Mouse (Mus musculus) midbrain, embryonic 11.5 days (tissue): ENCODE measurements around the gene Bbx. TPM values are rescaled to one million over a fixed set of nuclear protein-coding genes. Genes with fewer than 3 reads are reported as not detected.

Source experiments
- ATAC-seq: fragments of 200-750 bp; cut with Nextera tagmentation; 2 replicates; pipeline ENCODE4 v1.8.0; 2017; ENCODE audit warnings: moderate TSS enrichment, moderate library complexity; ENCODE audit not compliant: low FRiP score
- DNase-seq: peaks from one replicate; pipeline ENCODE4 v3.0.0; 2015; ENCODE audit warnings: low spot score; ENCODE audit errors: missing footprints
- H3K27ac ChIP-seq: fragments of 300-500 bp; sonication (generic); 2 replicates; pipeline ENCODE4 v1.5.1; 2014; ENCODE audit warnings: low read depth, low read length
- H3K27me3 ChIP-seq: fragments of 300-500 bp; sonication (generic); 2 replicates; pipeline ENCODE4 v1.6.1; 2014; ENCODE audit warnings: mild to moderate bottlenecking, low read length, moderate library complexity, mixed read lengths; ENCODE audit not compliant: control insufficient read depth, insufficient read depth
- H3K36me3 ChIP-seq: fragments of 300-500 bp; sonication (generic); 2 replicates; pipeline ENCODE4 v1.6.1; 2014; ENCODE audit warnings: mild to moderate bottlenecking, low read length, moderate library complexity, mixed read lengths; ENCODE audit not compliant: control insufficient read depth, insufficient read depth
- H3K4me1 ChIP-seq: fragments of 300-500 bp; sonication (generic); 2 replicates; pipeline ENCODE4 v1.6.1; 2014; ENCODE audit warnings: low read length; ENCODE audit not compliant: control insufficient read depth, insufficient read depth
- H3K4me2 ChIP-seq: fragments of 300-500 bp; sonication (generic); 2 replicates; pipeline ENCODE4 v1.6.1; 2014; ENCODE audit warnings: mild to moderate bottlenecking, moderate library complexity
- H3K4me3 ChIP-seq: fragments of 300-500 bp; sonication (generic); 2 replicates; pipeline ENCODE4 v1.5.1; 2014; ENCODE audit warnings: low read depth, low read length
- H3K9ac ChIP-seq: fragments of 300-500 bp; sonication (generic); 2 replicates; pipeline ENCODE4 v1.6.1; 2014; ENCODE audit warnings: low read length
- H3K9me3 ChIP-seq: fragments of 300-500 bp; sonication (generic); 2 replicates; pipeline ENCODE4 v1.6.1; 2016; ENCODE audit warnings: low read length; ENCODE audit not compliant: control insufficient read depth
- WGBS: fragments of 180-500 bp; shearing (Covaris S2); extraction: QIAGEN DNeasy Blood & Tissue Kit; methylation state at CpG from one replicate; pipeline ENCODE4 v1.1.7; 2014; 5-methylcytosine and 5-hydroxymethylcytosine counted together
- polyA plus RNA-seq: library from polyadenylated mRNA; unstranded; fragments of >200 nt; fragmentation: Nextera tagmentation; extraction: Ambion mirVana; gene quantifications from 2 replicates; pipeline ENCODE4 v1.2.1, GENCODE M21; 2014

The Bbx gene
- polyA plus RNA-seq, 1 experiment from 2014 or later: 23.8 TPM

DNA sequence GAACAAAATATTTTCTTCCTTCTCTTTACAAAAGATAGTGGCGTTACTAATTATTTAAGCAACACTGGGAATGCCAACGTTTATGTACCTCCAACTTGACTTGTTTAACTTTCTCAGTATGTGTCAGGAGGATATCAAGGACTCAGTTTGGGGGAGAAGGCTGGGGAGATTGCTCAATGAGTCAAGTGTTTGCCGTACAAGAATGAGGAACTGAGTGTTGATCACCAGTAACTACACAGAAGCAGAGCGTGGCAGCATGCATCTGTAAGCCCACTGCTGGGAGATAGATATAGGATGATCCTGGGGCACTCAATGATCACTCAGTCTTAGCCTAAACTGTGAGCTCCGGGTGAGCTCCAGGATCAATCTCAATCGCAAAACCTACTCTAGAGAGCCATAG is 12.8 kb upstream of the Bbx start:
- ATAC-seq: no peak
- no peak overlapping the region for H3K4me3 ChIP-seq
- no peaks in the 10 kb centered on the region for H3K27me3 ChIP-seq
- H3K36me3 ChIP-seq: no peaks in the 10 kb centered on the region
- WGBS: 86% methylated on average over 6 of the region's 6 CpGs
- no peaks in the 10 kb centered on the region for H3K9me3 ChIP-seq
- no peaks in the 10 kb centered on the region for H3K4me1 ChIP-seq
- DNase-seq: peak; percentile 21
- no peak overlapping the region for H3K9ac ChIP-seq
- H3K4me2 ChIP-seq: no peak overlapping the region
- H3K27ac ChIP-seq: no peak overlapping the region

DNA sequence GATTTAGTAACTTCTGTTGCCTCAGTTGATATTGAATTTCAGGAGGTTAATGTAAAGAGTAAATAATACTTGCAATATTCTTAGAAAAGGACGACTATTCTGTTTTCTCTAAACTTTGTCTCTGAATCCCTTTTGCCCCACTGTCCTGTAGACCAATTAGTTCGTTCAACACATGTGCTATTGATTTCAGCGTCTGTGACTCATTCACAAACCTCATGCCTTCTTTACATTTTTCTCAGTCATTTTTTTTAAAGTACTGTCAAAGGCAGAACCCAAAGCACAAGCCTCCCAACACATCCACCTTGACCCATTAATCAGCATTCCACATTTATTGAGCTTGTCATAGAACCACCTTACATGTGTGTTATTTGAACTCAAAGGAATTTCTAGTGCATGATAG is 6.6 kb upstream of the Bbx start:
- Histone ChIP-seq H3K36me3 (no peaks in the 10 kb centered on the region), H3K9ac (no peak overlapping the region), H3K27me3 (no peaks in the 10 kb centered on the region), H3K4me2 (no peak overlapping the region), H3K27ac (no peak overlapping the region), H3K9me3 (no peaks in the 10 kb centered on the region), H3K4me1 (no peaks in the 10 kb centered on the region), H3K4me3 (no peak overlapping the region)
- DNase-seq (no peak), ATAC-seq (no peak)
- 81% methylated on average over 3 of the region's 3 CpGs for whole genome bisulfite sequencing

DNA sequence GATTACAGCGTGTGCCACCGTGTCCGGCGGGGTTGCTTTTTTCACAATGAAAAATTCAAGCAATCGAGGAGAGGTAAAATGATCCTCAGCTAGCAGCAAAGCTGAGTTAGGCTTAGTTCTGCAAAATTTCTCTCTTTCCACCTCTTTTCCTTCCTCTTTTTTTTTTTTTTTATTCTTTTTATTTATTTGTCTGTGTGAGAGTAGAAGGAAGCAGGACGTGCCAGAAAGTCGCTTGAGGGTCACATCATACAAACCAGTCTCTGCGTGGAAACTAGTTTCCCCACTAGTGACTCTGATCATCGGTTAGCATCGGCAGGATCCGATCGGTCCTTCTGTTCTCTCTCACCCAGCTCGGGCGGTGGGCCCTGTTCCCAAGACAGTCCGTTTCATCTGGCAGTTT is 5.6 kb upstream of the Bbx start:
- no peak for ATAC-seq
- Histone ChIP-seq H3K9ac (no peak overlapping the region), H3K4me1 (no peaks in the 10 kb centered on the region), H3K9me3 (no peaks in the 10 kb centered on the region), H3K27ac (no peak overlapping the region), H3K4me2 (no peak overlapping the region), H3K27me3 (no peaks in the 10 kb centered on the region), H3K4me3 (no peak overlapping the region), H3K36me3 (no peaks in the 10 kb centered on the region)
- WGBS: 78% methylated on average over 15 of the region's 15 CpGs
- DNase-seq: no peak

DNA sequence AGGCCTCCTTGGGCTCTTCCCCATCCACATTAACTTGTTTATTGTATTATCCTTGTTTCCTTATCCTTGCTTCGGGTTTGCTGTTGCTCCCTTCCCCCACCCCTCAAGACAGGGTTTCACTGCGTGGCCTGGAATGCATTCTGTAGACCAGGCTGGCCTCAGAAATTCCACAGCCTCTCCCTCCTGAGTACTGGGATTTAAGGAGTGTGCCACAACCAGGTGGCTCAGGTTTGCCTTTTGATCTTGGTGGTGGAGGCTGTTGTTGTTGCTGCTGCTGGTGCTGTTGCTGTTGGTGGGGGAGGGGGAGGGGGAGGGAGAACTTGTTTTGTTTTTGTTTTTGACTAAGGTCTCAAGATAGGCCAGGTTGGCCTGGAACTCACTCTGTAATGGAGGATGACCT is 5.1 kb upstream of the Bbx start:
- Histone ChIP-seq H3K27me3 (no peaks in the 10 kb centered on the region), H3K36me3 (no peaks in the 10 kb centered on the region), H3K9ac (no peak overlapping the region), H3K27ac (no peak overlapping the region), H3K4me1 (no peaks in the 10 kb centered on the region), H3K4me3 (no peak overlapping the region), H3K4me2 (no peak overlapping the region), H3K9me3 (no peaks in the 10 kb centered on the region)
- no peak for ATAC-seq
- WGBS: 56% methylated on average over 2 of the region's 2 CpGs
- no peak for DNase-seq

DNA sequence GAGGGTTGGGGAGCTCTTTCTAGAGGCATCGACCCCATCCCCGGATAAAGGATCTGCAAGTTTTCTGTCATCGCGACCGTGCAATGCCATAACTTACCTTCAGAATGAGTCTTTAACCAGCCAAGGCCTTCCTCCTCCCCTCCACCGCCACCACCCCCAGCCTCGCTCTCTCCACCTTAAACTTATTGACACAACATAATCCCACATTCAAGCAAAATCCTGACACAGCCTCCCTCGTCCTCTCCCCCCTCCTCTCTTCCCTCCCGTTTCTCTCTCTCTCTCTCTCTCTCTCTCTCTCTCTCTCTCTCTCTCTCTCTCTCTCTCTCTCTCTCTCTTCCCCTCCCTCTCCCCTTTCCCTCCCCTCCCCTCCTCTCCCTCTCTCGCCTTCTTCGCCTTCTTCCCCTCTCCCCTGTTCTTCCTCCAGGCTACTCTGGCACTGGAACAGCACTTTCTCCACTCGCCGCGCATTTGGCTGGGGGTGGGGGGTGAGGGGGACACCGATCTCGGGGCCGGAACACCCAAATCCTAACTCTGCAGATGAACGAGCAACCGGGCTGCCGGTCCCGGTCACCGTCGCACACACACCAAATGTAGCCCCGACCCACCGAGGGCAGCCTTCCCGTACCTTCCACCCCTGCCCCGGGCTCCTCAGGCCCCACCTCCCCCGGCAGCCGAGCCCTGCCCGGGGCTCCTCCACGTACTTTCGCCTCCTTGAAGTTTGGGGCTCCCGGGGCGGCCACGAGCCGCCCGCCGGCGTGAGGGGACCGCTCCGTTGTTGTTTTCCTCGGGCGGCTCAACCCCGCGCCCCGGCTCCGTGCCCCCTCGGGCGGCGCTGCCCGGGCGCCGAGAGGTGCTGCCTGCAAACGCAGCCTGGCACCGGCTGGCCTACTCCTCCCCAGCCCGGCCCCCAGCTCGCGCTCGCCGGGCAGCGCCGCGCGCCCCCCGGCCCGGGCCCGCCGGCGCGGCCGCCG is 894 bp downstream of the Bbx start:
- Histone ChIP-seq H3K9me3 (no peaks in the 10 kb centered on the region), H3K9ac (peak overlapping the region; percentile 90), H3K4me1 (peaks cover 4% of the 10 kb centered on the region; the same call in 1 of the 2 replicates), H3K4me2 (peak overlapping the region; percentile 100), H3K27ac (peak overlapping the region; percentile 89), H3K36me3 (no peaks in the 10 kb centered on the region), H3K27me3 (no peaks in the 10 kb centered on the region), H3K4me3 (peak overlapping the region; percentile 87)
- DNase-seq (peak; percentile 96), ATAC-seq (peak; percentile 71)
- under 1% methylated on average over 59 of the region's 72 CpGs for WGBS

DNA sequence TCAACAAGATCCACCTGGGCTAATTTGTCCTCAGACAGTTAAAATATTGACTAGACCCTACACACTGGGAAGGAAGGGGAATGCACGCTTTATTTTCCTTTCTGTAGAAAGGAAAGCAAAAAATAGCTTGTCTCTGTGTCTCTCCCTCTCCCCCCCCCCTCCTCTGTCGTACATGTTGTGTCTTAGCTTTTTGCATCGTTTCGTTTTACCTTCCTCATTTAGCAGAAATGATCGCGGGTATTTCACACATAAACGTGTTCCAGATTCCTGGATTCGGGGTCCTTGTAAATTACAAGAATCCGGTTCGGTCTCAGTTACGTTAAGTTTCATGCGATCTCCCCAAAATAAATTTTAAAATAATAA is 1.7 kb downstream of the Bbx start:
- Histone ChIP-seq H3K4me1 (peaks cover 4% of the 10 kb centered on the region; the same call in 1 of the 2 replicates), H3K36me3 (no peaks in the 10 kb centered on the region), H3K27me3 (no peaks in the 10 kb centered on the region), H3K4me3 (peak overlapping the region; percentile 87), H3K27ac (no peak overlapping the region), H3K9ac (peak overlapping the region; percentile 90), H3K9me3 (no peaks in the 10 kb centered on the region), H3K4me2 (peak overlapping the region; percentile 100)
- DNase-seq (no peak), ATAC-seq (no peak)
- under 1% methylated on average over 12 of the region's 12 CpGs for WGBS

DNA sequence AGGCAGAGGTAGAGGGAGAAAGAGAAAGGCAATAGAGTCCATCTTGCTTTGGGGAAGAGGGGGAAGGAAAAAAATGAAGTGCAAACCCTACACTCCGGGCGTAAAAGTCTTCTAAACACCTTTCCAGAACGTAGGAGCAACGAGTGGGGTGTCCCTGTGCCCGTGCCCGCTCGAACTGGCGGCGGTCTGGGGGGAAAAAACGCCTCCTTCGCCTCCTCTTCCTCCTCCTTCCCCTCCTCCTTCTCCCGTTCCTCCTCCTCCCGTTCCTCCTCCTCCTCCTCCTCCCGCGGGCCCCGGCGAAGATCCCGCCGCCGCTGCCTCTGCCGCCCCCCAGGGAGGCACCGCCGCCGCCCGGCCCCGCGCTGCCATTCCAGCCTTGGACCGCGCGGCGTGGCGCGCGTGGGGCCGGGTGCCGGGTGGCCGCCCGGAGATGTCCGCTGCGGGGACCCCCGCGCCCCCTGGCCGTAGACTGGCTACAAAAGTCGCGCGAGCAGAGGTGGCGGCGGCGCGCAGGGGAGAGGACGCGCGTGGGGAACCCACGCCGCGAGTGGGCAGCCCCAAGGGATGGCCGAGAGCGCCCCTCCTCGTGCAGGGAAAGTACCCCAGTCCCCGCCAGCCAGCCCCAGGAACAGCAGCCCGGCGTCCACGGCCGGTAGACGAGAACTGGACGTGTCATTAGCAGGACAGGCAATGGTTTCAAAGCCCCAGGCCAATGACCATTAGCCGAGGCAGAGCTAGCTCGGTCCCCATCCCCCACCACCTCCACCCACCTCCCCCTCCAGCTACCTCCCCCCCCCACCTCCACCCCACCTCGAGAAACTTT is 2.3 kb downstream of the Bbx start:
- ATAC-seq (peak; percentile 38), DNase-seq (peak; percentile 96)
- H3K36me3 ChIP-seq: no peaks in the 10 kb centered on the region

DNA sequence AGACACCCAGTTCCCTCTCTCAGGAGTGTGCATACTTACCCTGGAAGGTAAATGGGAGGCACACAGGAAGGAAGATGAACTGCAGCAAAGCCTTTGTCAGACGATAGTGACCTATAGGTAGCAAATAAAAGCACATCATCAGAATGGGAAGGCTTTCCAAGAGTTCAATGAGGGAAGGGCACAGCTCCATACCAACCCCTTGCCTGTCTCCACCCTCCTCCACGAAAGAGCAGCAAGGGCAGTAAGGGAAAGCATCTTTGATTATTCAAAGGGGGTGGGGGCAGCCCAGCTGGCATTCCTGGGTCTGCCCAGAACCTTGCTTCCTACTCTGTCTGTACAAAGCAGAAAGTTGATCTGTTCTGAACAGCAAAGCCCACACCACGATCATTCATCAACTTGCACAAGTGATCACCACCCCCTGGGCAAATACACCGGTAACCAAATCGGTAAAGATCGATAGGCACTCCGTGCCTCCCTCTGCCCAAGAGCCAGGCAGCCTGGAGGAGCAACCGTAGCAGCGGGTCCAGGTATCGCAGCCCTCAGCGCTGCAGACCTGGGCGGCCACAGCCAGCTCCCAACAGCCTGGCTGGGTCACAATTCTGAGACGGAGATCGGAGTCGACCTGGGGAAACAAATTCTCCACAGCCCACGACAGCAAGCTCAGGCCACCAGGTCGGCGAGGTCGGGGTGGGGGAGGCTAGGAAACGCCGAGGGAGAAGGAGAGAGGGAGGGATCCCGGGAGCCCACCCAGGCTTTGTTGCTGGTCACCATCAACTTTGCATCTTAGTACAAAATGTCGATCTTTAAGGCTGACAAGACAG is 3.1 kb downstream of the Bbx start:
- H3K9me3 ChIP-seq: no peaks in the 10 kb centered on the region
- H3K4me2 ChIP-seq: peak overlapping the region; percentile 100
- no peak for ATAC-seq
- peak overlapping the region; percentile 90 for H3K9ac ChIP-seq
- H3K36me3 ChIP-seq: no peaks in the 10 kb centered on the region
- peaks cover 4% of the 10 kb centered on the region; the same call in 1 of the 2 replicates for H3K4me1 ChIP-seq
- peak; percentile 93 for DNase-seq
- H3K27me3 ChIP-seq: no peaks in the 10 kb centered on the region
- no peak overlapping the region for H3K27ac ChIP-seq
- 3% methylated on average over 23 of the region's 23 CpGs for WGBS
- H3K4me3 ChIP-seq: peak overlapping the region; percentile 87

More for the DNA sequence above, 2.3 kb downstream of the Bbx start:
- Histone ChIP-seq H3K4me2 (peak overlapping the region; percentile 100), H3K4me1 (peaks cover 4% of the 10 kb centered on the region; the same call in 1 of the 2 replicates), H3K4me3 (peak overlapping the region; percentile 87), H3K27me3 (no peaks in the 10 kb centered on the region), H3K27ac (no peak overlapping the region), H3K9ac (peak overlapping the region; percentile 90), H3K9me3 (no peaks in the 10 kb centered on the region)
- WGBS: under 1% methylated on average over 66 of the region's 69 CpGs
